Mouse (Mus musculus) ES-E14 (cell line): Measurements from ENCODE around the gene Apba2. TPM values are rescaled to one million over a fixed set of nuclear protein-coding genes. Genes with fewer than 3 reads are reported as not detected.

Experiments used
- DNase-seq: peaks from one replicate; pipeline ENCODE4 v3.0.0-alpha.2; 2013; ENCODE audit warnings: low read depth, low spot score
- H3K27ac ChIP-seq: 2 replicates; pipeline ENCODE4 v1.5.1; 2012; ENCODE audit warnings: low read depth, mild to moderate bottlenecking, low read length, moderate library complexity, mixed read lengths; ENCODE audit not compliant: poor library complexity, insufficient read depth, severe bottlenecking
- H3K36me3 ChIP-seq: 2 replicates; pipeline ENCODE4 v1.6.1; 2012; ENCODE audit warnings: mild to moderate bottlenecking, low read length, moderate library complexity, mixed read lengths; ENCODE audit not compliant: control insufficient read depth, poor library complexity, insufficient read depth, severe bottlenecking
- H3K4me1 ChIP-seq, 2 experiments: fragments of 150-350 bp in 1 of 2; sonication (generic) in 1 of 2; 2 replicates each; pipeline ENCODE4 v1.6.1; 2012; ENCODE audit warnings: low read length in 2 of 2, mild to moderate bottlenecking in 1 of 2, mixed read lengths in 1 of 2; ENCODE audit not compliant: control insufficient read depth in 2 of 2, insufficient read depth in 2 of 2, poor library complexity in 1 of 2
- H3K4me3 ChIP-seq, 2 experiments: fragments of 150-350 bp in 1 of 2; sonication (generic) in 1 of 2; 2 replicates each; pipeline ENCODE4 v1.5.1; 2012; ENCODE audit warnings: low read length in 2 of 2, low read depth in 1 of 2, mild to moderate bottlenecking in 1 of 2, mixed read lengths in 1 of 2; ENCODE audit not compliant: insufficient read depth in 1 of 2, poor library complexity in 1 of 2, severe bottlenecking in 1 of 2
- H3K9ac ChIP-seq: 2 replicates; pipeline ENCODE4 v1.6.1; 2012; ENCODE audit warnings: low read depth, mild to moderate bottlenecking, low read length, mixed read lengths; ENCODE audit not compliant: poor library complexity, insufficient read depth, severe bottlenecking
- H3K9me3 ChIP-seq: fragments of 150-350 bp; sonication (generic); 2 replicates; pipeline ENCODE4 v1.6.1; 2012; ENCODE audit warnings: low read depth, mild to moderate bottlenecking, low read length; ENCODE audit not compliant: control insufficient read depth, insufficient read depth
- CHD2 ChIP-seq: IDR thresholded peaks from 2 replicates; pipeline ENCODE4 v1.6.1; 2014; ENCODE audit warnings: mild to moderate bottlenecking, low read depth, low read length, inconsistent platforms
- HCFC1 ChIP-seq: IDR thresholded peaks from 2 replicates; pipeline ENCODE4 v1.6.1; 2012; ENCODE audit warnings: low read length, inconsistent platforms, borderline replicate concordance; ENCODE audit not compliant: insufficient read depth
- MAFK ChIP-seq: IDR thresholded peaks from 2 replicates; pipeline ENCODE4 v1.6.1; 2014; ENCODE audit warnings: mild to moderate bottlenecking, low read depth, low read length, inconsistent platforms; ENCODE audit not compliant: insufficient read depth
- ZC3H11A ChIP-seq: IDR thresholded peaks from 2 replicates; pipeline ENCODE4 v1.6.1; 2012; ENCODE audit warnings: low read depth, mild to moderate bottlenecking, inconsistent platforms, low read length, borderline replicate concordance
- ZNF384 ChIP-seq: IDR thresholded peaks from 2 replicates; pipeline ENCODE4 v1.6.1; 2012; ENCODE audit warnings: low read depth, low read length, inconsistent platforms
- in situ Hi-C, 2 experiments: fragments of 600-800 bp; cut with MboI; formaldehyde crosslinking; loops; one replicate each; pipeline ENCODE4 v1.15.1; 2025; ENCODE audit warnings: low sequenced_read_pairs in 2 of 2, inconsistent platforms in 1 of 2; ENCODE audit not compliant: unreplicated experiment in 2 of 2
- total RNA-seq: library from RNA; depleted of rRNA; stranded (reverse); fragments of 300-350 nt; gene quantifications from 2 replicates; pipeline ENCODE4 v1.2.3, GENCODE M21; 2012

The Apba2 gene
- total RNA-seq, 1 experiment = 1.7 TPM

- Histone ChIP-seq H3K27ac (no peak overlapping the region), H3K4me1 (no peaks in the 10 kb centered on the region)
Observed at GRCm38 (mm10) chr7:64631131-64631530, 129.6 kb downstream of the Apba2 start.

GRCm38 (mm10) chr7:64631781-64632351 lies 130.4 kb downstream of the Apba2 start:
- Histone ChIP-seq H3K4me3 (no peak overlapping the region), H3K36me3 (no peaks in the 10 kb centered on the region), H3K9ac (no peak overlapping the region), H3K9me3 (no peaks in the 10 kb centered on the region), H3K27ac (no peak overlapping the region), H3K4me1 (no peaks in the 10 kb centered on the region)
- in situ Hi-C loops = no loop called here
- DNase-seq = no peak
- TF ChIP-seq MAFK = no peak
- TF ChIP-seq ZC3H11A = no peak
- TF ChIP-seq HCFC1 = no peak
- TF ChIP-seq CHD2 = no peak
- TF ChIP-seq ZNF384 = no peak

More at GRCm38 (mm10) chr7:64631131-64631530, 129.6 kb downstream of the Apba2 start:
- Histone ChIP-seq H3K36me3 (no peaks in the 10 kb centered on the region), H3K4me3 (no peak overlapping the region), H3K9ac (no peak overlapping the region), H3K9me3 (no peaks in the 10 kb centered on the region)
- DNase-seq = no peak
- in situ Hi-C loops = no loop called here
- TF ChIP-seq ZNF384 = no peak
- no peak for TF ChIP-seq HCFC1
- no peak for TF ChIP-seq CHD2
- TF ChIP-seq ZC3H11A = no peak
- TF ChIP-seq MAFK = no peak

GRCm38 (mm10) chr7:64633182-64633581 lies 131.7 kb downstream of the Apba2 start:
- Histone ChIP-seq H3K4me1 (no peaks in the 10 kb centered on the region), H3K4me3 (no peak overlapping the region), H3K9me3 (no peaks in the 10 kb centered on the region), H3K36me3 (no peaks in the 10 kb centered on the region), H3K9ac (no peak overlapping the region), H3K27ac (no peak overlapping the region)
- no peak for TF ChIP-seq ZNF384
- TF ChIP-seq CHD2 = no peak
- no peak for TF ChIP-seq ZC3H11A
- TF ChIP-seq HCFC1 = no peak
- TF ChIP-seq MAFK = no peak
- DNase-seq = no peak
- in situ Hi-C loops = no loop called here

GRCm38 (mm10) chr7:64633916-64634315 lies 132.4 kb downstream of the Apba2 start:
- TF ChIP-seq ZNF384 = no peak
- TF ChIP-seq ZC3H11A = no peak
- no peak for TF ChIP-seq HCFC1
- no peak for TF ChIP-seq MAFK
- no peak for TF ChIP-seq CHD2
- Histone ChIP-seq H3K4me3 (no peak overlapping the region), H3K4me1 (no peaks in the 10 kb centered on the region), H3K36me3 (no peaks in the 10 kb centered on the region), H3K9me3 (no peaks in the 10 kb centered on the region), H3K9ac (no peak overlapping the region), H3K27ac (no peak overlapping the region)
- no peak for DNase-seq
- in situ Hi-C loops = no loop called here

- H3K36me3 ChIP-seq = no peaks in the 10 kb centered on the region
- no peak for TF ChIP-seq MAFK
- no peak for TF ChIP-seq HCFC1
- no peak for TF ChIP-seq ZNF384
- TF ChIP-seq ZC3H11A = no peak
- TF ChIP-seq CHD2 = no peak
- in situ Hi-C loops = no loop called here
- H3K4me3 ChIP-seq = no peak overlapping the region
- DNase-seq = no peak
- H3K9me3 ChIP-seq = no peaks in the 10 kb centered on the region
- no peaks in the 10 kb centered on the region for H3K4me1 ChIP-seq
- no peak overlapping the region for H3K27ac ChIP-seq
- no peak overlapping the region for H3K9ac ChIP-seq
Observed at GRCm38 (mm10) chr7:64634482-64634881, 133.0 kb downstream of the Apba2 start.
